Mouse (Mus musculus): ENCODE data around the gene Klhdc4.

GRCm38 (mm10) chr8:121853586-121853985 lies 24.2 kb upstream of the Klhdc4 start:
- no peak for TF ChIP-seq POLR2A (IDR thresholded peaks at IDR 0.05; ENCODE audit: borderline replicate concordance, low read depth, low read length)
- TF ChIP-seq CTCF (IDR thresholded peaks at IDR 0.05; ENCODE audit: low read depth, low read length) = no peak
